Mouse (Mus musculus) 416B (cell line): ENCODE measurements around the gene Psmb5.

ENCODE experiments used
- DNase-seq: peaks from one replicate; pipeline ENCODE4 v3.0.0; 2011; ENCODE audit warnings: low read depth

Psmb5 gene

DNA sequence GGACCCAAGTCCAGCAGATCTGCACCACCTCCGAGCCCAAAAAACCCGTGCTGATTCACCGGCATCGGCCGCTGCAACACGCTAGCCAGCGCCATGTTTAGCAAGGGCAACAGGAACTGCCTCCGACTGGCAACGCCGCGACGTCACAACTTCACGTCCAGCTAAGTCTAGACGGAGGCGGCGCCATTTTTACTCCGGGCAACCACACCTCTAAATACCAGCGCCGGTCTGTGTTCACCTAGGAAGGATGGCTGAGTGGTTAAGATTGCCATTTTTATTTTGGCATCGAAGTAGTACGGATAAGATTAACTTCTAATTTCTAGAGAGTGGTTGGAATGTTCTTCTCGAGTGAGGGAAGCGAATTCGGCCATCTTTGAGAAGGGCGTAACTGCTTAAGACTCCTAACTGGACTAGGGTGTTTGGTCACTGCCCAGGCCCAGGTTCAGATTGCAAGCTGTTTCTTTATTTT is at the start of gene Psmb5:
Gene Psmb5 (minus strand): TSS at position 126 of the 469 bp plus-strand sequence.
- DNase-seq = peak; percentile 98

DNA sequence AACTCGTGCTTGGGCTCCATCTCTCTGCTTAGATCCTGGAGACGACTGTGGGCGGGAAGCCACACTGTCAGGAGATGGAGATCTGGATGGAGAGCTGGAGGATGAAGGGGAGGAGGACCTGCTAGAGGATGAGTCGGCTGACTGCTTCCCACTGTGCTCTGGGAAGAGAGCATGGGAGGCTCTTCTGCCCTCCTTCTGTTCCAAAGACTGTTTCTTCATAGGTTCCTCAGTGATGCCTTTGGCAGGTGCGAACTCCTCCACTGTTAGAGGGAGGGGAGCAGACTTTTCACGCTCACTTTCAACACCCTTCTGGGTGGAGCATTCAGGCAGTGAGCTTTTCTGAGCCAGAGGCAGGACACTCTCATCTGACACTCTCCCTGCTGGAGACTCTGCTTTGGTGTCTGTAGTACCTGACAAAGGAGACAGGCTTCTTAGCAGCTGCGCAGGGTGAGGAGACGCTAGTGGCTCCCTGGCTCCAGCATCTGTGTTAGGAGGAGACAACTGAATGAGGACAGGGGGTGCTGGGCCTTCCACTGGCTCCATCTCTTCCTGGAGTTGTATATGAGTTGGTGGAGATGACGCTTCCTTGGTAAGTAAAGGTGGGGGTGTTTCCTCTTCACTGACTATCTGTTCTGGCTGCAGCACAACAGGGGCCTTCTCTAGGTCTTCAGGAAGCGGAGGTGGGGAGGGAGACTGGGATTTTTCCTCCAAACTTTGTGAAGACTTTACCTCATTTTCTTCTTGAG is 46.8 kb upstream of the Psmb5 start:
- DNase-seq = no peak

- peak; percentile 66 for DNase-seq
Observed at GRCm38 (mm10) chr14:54660009-54660408, 42.2 kb upstream of the Psmb5 start.

DNA sequence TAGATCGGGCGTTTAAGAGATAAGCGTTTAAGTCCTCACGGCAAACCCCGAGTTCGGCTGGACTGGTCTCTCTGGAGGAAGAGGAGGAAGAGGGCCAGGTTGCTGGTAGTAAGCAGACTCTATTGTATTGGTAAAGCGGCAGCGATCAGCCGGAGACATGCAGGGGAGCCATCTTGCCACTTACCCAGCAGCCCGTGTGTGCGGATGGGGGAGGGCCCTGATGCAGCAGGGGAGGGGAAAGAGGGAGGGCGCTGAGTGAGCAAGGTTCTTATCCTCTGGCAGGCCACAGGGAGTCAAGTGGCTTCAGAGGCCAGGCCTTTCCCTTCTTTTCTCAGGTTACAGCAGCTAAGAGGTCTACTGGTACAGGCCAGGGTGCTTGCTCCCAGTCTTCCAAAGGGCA is 35.7 kb upstream of the Psmb5 start:
- DNase-seq = peak; percentile 92

- peak; percentile 36 for DNase-seq
Observed at GRCm38 (mm10) chr14:54652787-54653186, 35.0 kb upstream of the Psmb5 start.

DNA sequence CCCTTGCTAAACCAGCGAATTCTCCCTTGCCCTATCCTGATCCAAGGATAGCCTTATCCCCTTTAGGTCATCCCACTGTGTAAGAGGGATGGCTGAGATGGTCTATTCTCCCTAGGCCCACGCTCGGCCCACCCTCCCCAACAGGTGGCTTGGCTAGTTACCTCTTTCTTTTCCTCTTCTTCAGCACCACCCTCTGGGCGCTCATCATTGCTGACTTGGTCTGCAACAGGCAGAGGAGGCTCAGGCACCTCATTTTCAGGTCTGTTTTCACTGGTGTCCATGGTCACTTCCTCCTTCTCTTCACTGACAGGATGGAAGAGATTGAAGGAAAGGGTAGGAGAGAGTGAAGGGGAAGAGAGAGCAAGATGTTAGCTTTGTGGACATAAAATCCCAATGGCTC is 33.7 kb upstream of the Psmb5 start:
- DNase-seq = no peak

DNA sequence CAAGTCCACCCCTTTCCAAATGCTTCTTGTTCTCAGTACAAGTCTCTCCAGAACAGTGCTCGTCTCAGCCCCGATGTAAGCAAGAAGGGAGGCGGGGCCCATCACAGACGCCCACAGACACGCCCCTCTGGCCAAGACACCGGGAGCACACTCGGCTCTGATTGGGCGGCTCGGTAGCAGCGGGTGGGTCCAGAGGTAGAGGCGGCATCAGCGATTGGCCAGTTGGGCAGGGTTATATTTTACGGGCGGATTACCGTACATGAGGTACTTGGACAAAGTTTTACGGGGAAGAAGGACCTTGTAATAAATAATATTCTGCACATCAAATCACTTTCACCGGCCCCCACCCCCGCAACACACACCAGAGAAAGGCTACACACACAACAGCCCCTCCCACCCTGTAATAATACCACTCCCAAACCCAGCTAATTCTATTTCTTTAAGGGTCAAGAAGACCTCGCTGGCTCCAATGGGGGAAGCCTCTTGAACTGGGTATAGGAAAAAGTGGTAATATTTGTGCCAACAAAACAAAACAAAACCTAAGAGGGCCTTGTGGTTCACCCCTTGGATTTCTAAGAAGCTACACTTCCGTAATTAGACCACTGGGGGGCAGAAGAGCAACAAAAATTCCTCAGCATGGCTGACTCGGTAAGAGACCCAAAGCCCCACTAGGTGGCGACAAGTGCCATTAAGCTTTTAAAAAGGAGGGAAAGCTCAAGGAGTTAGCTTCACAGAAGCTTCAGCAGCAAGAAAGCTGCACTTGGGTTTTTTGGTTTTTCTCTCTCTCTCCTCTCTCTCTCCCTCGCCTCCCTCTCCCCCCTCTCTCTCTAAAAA is 33.0 kb upstream of the Psmb5 start:
- DNase-seq = peak; percentile 96

GRCm38 (mm10) chr14:54647900-54648299 is 30.1 kb upstream of the Psmb5 start:
- no peak for DNase-seq

DNA sequence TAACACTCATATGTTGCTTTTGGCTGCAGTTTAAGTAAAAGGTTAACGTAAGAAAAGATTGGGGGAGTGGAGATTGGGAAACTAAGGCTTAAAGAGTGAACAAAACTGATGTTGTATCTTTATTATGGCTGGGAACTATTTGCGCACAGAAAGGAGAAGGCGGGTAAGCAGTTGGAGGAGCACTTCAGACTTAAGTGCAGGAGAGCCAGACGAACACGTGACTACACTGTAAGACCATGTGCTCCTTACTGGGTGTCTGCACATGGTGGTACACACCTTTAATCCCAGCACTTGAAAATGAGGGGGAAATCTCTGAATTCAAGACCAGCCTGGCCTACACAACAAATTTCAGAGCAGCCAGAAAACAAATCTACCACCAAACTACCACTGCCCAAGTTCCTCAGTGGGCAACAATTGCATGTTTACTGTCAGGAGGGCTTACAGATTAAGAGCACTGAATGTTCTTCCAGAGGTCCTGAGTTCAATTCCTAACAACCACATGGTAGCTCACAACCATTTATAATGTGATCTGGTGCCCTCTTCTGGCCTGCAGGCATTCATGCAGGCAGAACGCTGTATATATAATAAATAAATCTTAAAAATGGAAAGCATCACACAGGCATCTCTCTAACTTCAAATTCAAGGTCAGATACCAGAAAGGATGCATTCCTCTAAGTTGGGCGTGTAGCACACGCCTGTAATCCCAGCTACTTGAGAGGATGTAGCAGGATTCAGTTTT is 29.2 kb upstream of the Psmb5 start:
- DNase-seq = peak; percentile 32

- no peak for DNase-seq
Observed at GRCm38 (mm10) chr14:54646455-54646854, 28.6 kb upstream of the Psmb5 start.

DNA sequence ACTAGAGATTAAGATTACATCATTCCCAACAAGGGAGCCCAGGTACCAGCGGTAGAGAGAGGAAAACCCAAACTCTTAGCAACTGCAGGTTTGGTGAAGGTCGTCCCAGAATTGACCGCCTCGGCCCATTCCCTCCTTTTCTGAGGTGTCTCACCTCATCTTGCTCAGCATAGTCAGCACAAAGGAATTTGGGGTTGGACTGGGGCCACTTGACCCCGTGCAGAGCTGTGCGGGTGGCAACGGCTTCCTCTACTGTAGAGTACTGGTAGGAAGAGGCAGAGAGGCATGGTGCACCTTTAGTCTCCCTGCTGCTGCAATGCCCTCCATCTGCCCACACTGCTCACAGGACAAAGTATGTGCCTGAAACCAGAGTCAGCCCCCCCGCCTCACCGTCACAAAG is 26.5 kb upstream of the Psmb5 start:
- DNase-seq = no peak

DNA sequence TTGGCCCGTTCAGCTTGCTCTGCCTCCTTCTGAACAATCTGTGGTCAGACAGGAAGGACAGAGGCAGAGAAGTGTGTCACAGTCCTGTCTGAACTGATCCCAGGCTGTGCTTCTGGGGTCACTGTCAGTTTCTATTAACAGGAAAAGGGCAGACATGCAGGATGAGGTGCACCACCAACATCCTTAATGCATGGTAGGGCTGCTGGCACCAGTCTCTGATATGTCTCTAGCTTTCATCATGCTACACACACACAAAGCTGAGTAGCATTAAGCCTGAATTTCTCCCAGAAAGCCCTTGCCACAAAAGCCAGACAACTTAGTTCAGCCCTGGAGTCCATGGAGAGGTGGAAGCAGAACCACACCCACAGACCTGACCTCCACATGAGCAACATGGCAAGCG is 25.2 kb upstream of the Psmb5 start:
- DNase-seq = peak; percentile 62

- no peak for DNase-seq
Observed at GRCm38 (mm10) chr14:54642224-54642944, 24.6 kb upstream of the Psmb5 start.

DNA sequence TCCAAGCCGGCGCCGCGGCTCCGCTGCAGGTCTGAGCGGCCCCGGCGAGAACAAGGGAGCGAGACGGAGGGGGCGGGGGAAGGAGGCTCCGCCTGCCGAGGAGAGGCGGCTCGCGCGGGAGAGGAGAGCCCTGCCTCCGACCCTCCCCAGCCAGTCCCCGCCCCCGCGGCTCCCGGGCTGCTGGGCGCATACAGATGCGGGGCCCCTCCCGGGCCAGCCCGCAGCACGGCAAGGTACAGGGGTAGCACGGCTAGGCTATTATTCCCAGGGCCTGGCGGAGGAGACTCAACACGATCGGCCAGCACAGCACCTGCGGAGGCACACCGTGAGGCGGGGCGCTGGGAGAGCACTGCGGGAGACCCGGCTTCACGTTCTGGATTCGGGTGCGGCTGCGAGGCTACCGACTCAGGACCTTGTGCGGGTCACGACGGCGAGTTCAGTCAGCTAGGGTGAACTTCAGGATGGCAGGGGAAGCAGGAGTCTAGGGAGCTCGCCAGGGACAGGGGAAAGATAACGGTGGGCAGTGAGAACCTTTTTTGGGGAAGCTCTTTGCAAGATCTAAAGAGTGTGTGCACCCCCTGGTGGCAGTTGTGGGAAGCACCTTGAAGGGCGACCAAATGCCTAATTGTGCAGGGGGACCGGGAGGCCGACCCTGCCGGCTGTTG is 23.6 kb upstream of the Psmb5 start, which contains the start of gene Cdh24:
Gene Cdh24 (minus strand): TSS at position 60 of the 665 bp plus-strand sequence.
- DNase-seq = peak; percentile 84

- DNase-seq = no peak
Observed at GRCm38 (mm10) chr14:54640946-54641304, 23.1 kb upstream of the Psmb5 start, which contains the start of gene Gm17606. Gene Gm17606, plus strand, starts transcription at chr14:54640952.

GRCm38 (mm10) chr14:54640121-54640520 is 22.3 kb upstream of the Psmb5 start:
- DNase-seq = no peak

DNA sequence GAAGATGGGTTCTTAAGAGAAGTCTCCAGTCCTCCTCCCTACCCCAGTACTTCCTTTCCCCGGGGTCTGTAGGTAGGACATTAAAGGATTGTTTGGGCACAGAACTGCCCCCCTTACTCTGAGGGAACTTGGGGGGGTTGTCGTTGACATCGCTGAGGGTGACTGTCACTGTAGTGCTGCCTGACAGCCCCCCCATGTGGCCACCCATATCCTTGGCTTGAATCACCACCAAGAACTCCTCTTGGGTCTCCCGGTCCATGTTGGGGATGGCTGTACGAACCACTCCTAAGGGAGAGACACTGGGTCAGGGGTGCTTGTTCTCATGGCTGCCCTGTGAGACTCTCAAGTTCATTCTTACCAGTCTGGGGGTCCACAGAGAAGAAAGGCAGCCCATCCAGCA is 20.4 kb upstream of the Psmb5 start:
- no peak for DNase-seq

DNA sequence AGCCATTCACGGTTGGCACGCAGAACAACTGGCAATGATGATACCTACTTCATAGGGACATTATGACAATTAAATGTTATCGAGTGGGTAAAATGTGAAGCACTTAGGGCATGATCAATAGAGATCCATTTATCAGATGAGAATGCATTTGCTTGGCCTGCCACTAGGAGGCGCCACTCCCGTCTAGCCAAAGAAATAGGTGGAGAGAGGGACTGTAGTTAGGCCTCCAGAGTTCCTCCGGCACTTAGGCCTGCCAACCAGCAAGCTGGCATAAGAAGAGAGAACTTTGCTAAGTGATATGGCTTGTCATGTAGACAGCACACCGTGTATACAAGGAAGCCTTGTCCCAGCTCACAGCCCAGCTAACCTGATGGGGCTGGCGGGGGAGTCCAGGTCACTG is 19.1 kb upstream of the Psmb5 start:
- peak; percentile 51 for DNase-seq

DNA sequence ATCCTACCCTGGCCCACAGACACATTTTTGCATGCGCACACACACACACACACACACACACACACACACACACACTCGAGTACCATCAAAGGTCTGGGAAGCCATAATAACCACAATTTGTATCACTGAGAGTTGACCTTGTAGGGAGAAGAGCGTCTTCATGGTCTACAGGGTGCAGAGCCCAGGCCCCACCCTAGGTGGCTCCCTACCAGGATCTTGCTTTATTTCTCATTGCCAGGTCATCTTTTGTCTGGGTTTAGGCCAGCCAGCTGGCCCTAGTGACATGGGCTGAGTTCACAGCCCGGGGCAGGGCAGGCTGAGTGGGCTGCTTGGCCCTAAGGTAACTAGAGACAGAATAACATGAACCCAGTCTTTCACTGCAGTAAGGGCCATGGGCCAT is 16.4 kb upstream of the Psmb5 start:
- DNase-seq = peak; percentile 53

DNA sequence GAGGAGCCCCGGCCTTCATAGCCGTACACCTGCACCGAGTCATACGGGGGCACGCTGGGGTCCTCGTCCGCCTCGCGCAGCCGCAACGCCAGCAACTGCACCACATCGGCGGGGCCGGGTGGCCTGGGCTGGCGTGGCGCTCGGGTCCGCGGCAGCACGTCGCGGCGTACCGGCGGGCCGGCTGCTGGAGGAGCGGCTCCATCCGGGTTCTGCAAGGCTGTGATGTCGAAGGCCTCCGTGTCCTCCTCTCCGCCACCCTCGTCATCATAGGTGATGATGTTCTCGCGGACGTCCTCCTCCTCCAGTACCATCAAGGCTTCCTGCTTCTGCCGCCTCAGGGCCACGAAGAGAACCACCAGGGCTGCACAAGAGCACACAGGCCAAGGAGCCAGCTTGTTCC is 14.4 kb upstream of the Psmb5 start:
- DNase-seq = no peak

- no peak for DNase-seq
Observed at GRCm38 (mm10) chr14:54631240-54631599, 13.4 kb upstream of the Psmb5 start.
